Mouse (Mus musculus) MEL (cell line): ENCODE results near the gene Ncapd2. TPM values are rescaled to one million over a fixed set of nuclear protein-coding genes. Genes with fewer than 3 reads are reported as not detected.

Source experiments
- DNase-seq: peaks from one replicate; pipeline ENCODE4 v3.0.0; 2011; ENCODE audit warnings: low read depth, low spot score
- H3K27ac ChIP-seq: 2 replicates; pipeline ENCODE4 v1.5.1; 2012; ENCODE audit warnings: low read depth, mild to moderate bottlenecking, control low read depth, low read length, moderate library complexity; ENCODE audit not compliant: control insufficient read depth
- H3K27me3 ChIP-seq, 2 experiments: fragments of 150-350 bp in 1 of 2; sonication (generic) in 1 of 2; 2 replicates each; pipeline ENCODE4 v1.6.1; 2012; ENCODE audit warnings: low read length in 2 of 2, mild to moderate bottlenecking in 2 of 2, improper control_type of control experiment in 1 of 2, moderate library complexity in 1 of 2; ENCODE audit not compliant: insufficient read depth in 2 of 2, control insufficient read depth in 1 of 2
- H3K36me3 ChIP-seq, 2 experiments: 2 replicates each; pipeline ENCODE4 v1.6.1; 2012 to 2014; ENCODE audit warnings: low read length in 2 of 2, improper control_type of control experiment in 1 of 2, inconsistent platforms in 1 of 2, mild to moderate bottlenecking in 1 of 2; ENCODE audit not compliant: insufficient read depth in 2 of 2, control insufficient read depth in 1 of 2
- H3K4me1 ChIP-seq, 2 experiments: fragments of 150-350 bp in 1 of 2; sonication (generic) in 1 of 2; 2 replicates each; pipeline ENCODE4 v1.6.1; 2012; ENCODE audit warnings: low read length in 2 of 2, improper control_type of control experiment in 1 of 2, mild to moderate bottlenecking in 1 of 2; ENCODE audit not compliant: insufficient read depth in 2 of 2, control insufficient read depth in 1 of 2
- H3K4me3 ChIP-seq, 2 experiments: fragments of 150-350 bp in 1 of 2; sonication (generic) in 1 of 2; 2 replicates each; pipeline ENCODE4 v1.5.1; 2012; ENCODE audit warnings: low read depth in 2 of 2, low read length in 2 of 2, mild to moderate bottlenecking in 2 of 2, moderate library complexity in 2 of 2, control low read depth in 1 of 2, improper control_type of control experiment in 1 of 2; ENCODE audit not compliant: control insufficient read depth in 1 of 2, insufficient read depth in 1 of 2
- H3K79me2 ChIP-seq: 2 replicates; pipeline ENCODE4 v1.6.1; 2012; ENCODE audit warnings: mild to moderate bottlenecking, low read length, moderate library complexity; ENCODE audit not compliant: control insufficient read depth, poor library complexity, insufficient read depth
- H3K9ac ChIP-seq: 2 replicates; pipeline ENCODE4 v1.6.1; 2012; ENCODE audit warnings: low read depth, mild to moderate bottlenecking, control low read depth, low read length, moderate library complexity; ENCODE audit not compliant: control insufficient read depth, poor library complexity, severe bottlenecking
- H3K9me3 ChIP-seq: fragments of 150-350 bp; sonication (generic); replicated peaks from 2 replicates; pipeline ENCODE4 v1.6.1; 2012; ENCODE audit warnings: mild to moderate bottlenecking, low read length, improper control_type of control experiment, moderate library complexity; ENCODE audit not compliant: insufficient read depth
- CHD1 ChIP-seq: IDR thresholded peaks from 2 replicates; pipeline ENCODE4 v1.6.1; 2012; ENCODE audit warnings: low read depth, mild to moderate bottlenecking, inconsistent platforms, low read length, improper control_type of control experiment
- CHD2 ChIP-seq: IDR thresholded peaks from 2 replicates; pipeline ENCODE4 v1.6.1; 2011; ENCODE audit warnings: low read length, improper control_type of control experiment
- CTCF ChIP-seq, 3 experiments: IDR thresholded peaks in 2 of 3; conservative IDR thresholded peaks in 1 of 3; 2 replicates each; pipeline ENCODE4 v1.5.1; 2011 to 2012; ENCODE audit warnings: low read length in 3 of 3, low read depth in 2 of 3, mild to moderate bottlenecking in 2 of 3, improper control_type of control experiment in 1 of 3, inconsistent platforms in 1 of 3, mixed read lengths in 1 of 3, moderate library complexity in 1 of 3; ENCODE audit not compliant: control insufficient read depth in 1 of 3, insufficient read depth in 1 of 3, poor library complexity in 1 of 3, severe bottlenecking in 1 of 3
- E2F4 ChIP-seq: IDR thresholded peaks from 2 replicates; pipeline ENCODE4 v1.6.1; 2011; ENCODE audit warnings: low read depth, low read length, improper control_type of control experiment, borderline replicate concordance
- EP300 ChIP-seq, 2 experiments: IDR thresholded peaks; 2 replicates each; pipeline ENCODE4 v1.6.1; 2011; ENCODE audit warnings: improper control_type of control experiment in 2 of 2, low read length in 2 of 2, low read depth in 1 of 2, mild to moderate bottlenecking in 1 of 2
- ETS1 ChIP-seq: IDR thresholded peaks from 2 replicates; pipeline ENCODE4 v1.6.1; 2012; ENCODE audit warnings: low read depth, mild to moderate bottlenecking, inconsistent platforms, low read length, improper control_type of control experiment, moderate library complexity
- GATA1 ChIP-seq: IDR thresholded peaks from 2 replicates; pipeline ENCODE4 v1.6.1; 2011; ENCODE audit warnings: low read depth, low read length, improper control_type of control experiment
- HCFC1 ChIP-seq: IDR thresholded peaks from 2 replicates; pipeline ENCODE4 v1.6.1; 2012; ENCODE audit warnings: low read depth, mild to moderate bottlenecking, inconsistent platforms, low read length, improper control_type of control experiment, moderate library complexity
- JUND ChIP-seq: IDR thresholded peaks from 2 replicates; pipeline ENCODE4 v1.6.1; 2011; ENCODE audit warnings: low read depth, mild to moderate bottlenecking, improper control_type of control experiment, low read length
- MAFK ChIP-seq: IDR thresholded peaks from 2 replicates; pipeline ENCODE4 v1.6.1; 2011; ENCODE audit warnings: low read depth, mild to moderate bottlenecking, low read length, improper control_type of control experiment, borderline replicate concordance
- MAX ChIP-seq: IDR thresholded peaks from 2 replicates; pipeline ENCODE4 v1.6.1; 2011; ENCODE audit warnings: low read length, improper control_type of control experiment
- MAZ ChIP-seq: IDR thresholded peaks from 2 replicates; pipeline ENCODE4 v1.6.1; 2012; ENCODE audit warnings: low read depth, mild to moderate bottlenecking, inconsistent platforms, low read length, improper control_type of control experiment
- MXI1 ChIP-seq: IDR thresholded peaks from 2 replicates; pipeline ENCODE4 v1.6.1; 2011; ENCODE audit warnings: mild to moderate bottlenecking, low read depth, low read length, improper control_type of control experiment
- MYB ChIP-seq: IDR thresholded peaks from 2 replicates; pipeline ENCODE4 v1.6.1; 2011; ENCODE audit warnings: mild to moderate bottlenecking, low read depth, low read length, improper control_type of control experiment
- MYC ChIP-seq: IDR thresholded peaks from 2 replicates; pipeline ENCODE4 v1.6.1; 2011; ENCODE audit warnings: low read depth, mild to moderate bottlenecking, low read length, improper control_type of control experiment, moderate library complexity
- NELFE ChIP-seq: IDR thresholded peaks from 2 replicates; pipeline ENCODE4 v1.6.1; 2011; ENCODE audit warnings: low read depth, low read length, improper control_type of control experiment
- NRF1 ChIP-seq: IDR thresholded peaks from 2 replicates; pipeline ENCODE4 v1.6.1; 2014; ENCODE audit warnings: low read depth, mild to moderate bottlenecking, inconsistent platforms, low read length, improper control_type of control experiment, moderate library complexity; ENCODE audit not compliant: poor library complexity, insufficient read depth, severe bottlenecking
- POLR2A ChIP-seq, 2 experiments: IDR thresholded peaks; 2 replicates each; pipeline ENCODE4 v1.6.1; 2011 to 2012; ENCODE audit warnings: low read length in 2 of 2, mild to moderate bottlenecking in 2 of 2, control low read depth in 1 of 2, improper control_type of control experiment in 1 of 2, low read depth in 1 of 2, moderate library complexity in 1 of 2; ENCODE audit not compliant: control insufficient read depth in 1 of 2, insufficient read depth in 1 of 2, poor library complexity in 1 of 2
- POLR2AphosphoS2 ChIP-seq: IDR thresholded peaks from 2 replicates; pipeline ENCODE4 v1.6.1; 2011; ENCODE audit warnings: low read length, improper control_type of control experiment
- RAD21 ChIP-seq: IDR thresholded peaks from 2 replicates; pipeline ENCODE4 v1.6.1; 2011; ENCODE audit warnings: mild to moderate bottlenecking, low read depth, low read length, improper control_type of control experiment
- RCOR1 ChIP-seq: IDR thresholded peaks from 2 replicates; pipeline ENCODE4 v1.6.1; 2012; ENCODE audit warnings: low read depth, mild to moderate bottlenecking, inconsistent platforms, low read length, improper control_type of control experiment
- SIN3A ChIP-seq: IDR thresholded peaks from 2 replicates; pipeline ENCODE4 v1.6.1; 2012; ENCODE audit warnings: low read length, improper control_type of control experiment, inconsistent platforms
- SMC3 ChIP-seq: IDR thresholded peaks from 2 replicates; pipeline ENCODE4 v1.6.1; 2011; ENCODE audit warnings: low read depth, low read length, improper control_type of control experiment
- TBP ChIP-seq: IDR thresholded peaks from 2 replicates; pipeline ENCODE4 v1.8.0; 2011; ENCODE audit warnings: low read depth, low read length, improper control_type of control experiment
- TCF12 ChIP-seq: IDR thresholded peaks from 2 replicates; pipeline ENCODE4 v1.6.1; 2014; ENCODE audit warnings: low read depth, mild to moderate bottlenecking, inconsistent platforms, low read length, improper control_type of control experiment, moderate library complexity
- UBTF ChIP-seq: IDR thresholded peaks from 2 replicates; pipeline ENCODE4 v1.6.1; 2012; ENCODE audit warnings: low read depth, mild to moderate bottlenecking, inconsistent platforms, low read length, improper control_type of control experiment, moderate library complexity, borderline replicate concordance; ENCODE audit not compliant: insufficient read depth
- USF1 ChIP-seq: IDR thresholded peaks from 2 replicates; pipeline ENCODE4 v1.6.1; 2014; ENCODE audit warnings: low read depth, mild to moderate bottlenecking, inconsistent platforms, low read length, improper control_type of control experiment, moderate library complexity
- USF2 ChIP-seq, 2 experiments: IDR thresholded peaks; 2 replicates each; pipeline ENCODE4 v1.6.1; 2011 to 2012; ENCODE audit warnings: improper control_type of control experiment in 2 of 2, low read length in 2 of 2, borderline replicate concordance in 1 of 2, inconsistent platforms in 1 of 2, low read depth in 1 of 2, mild to moderate bottlenecking in 1 of 2; ENCODE audit not compliant: insufficient read depth in 1 of 2
- ZC3H11A ChIP-seq: IDR thresholded peaks from 2 replicates; pipeline ENCODE4 v1.6.1; 2012; ENCODE audit warnings: low read depth, mild to moderate bottlenecking, inconsistent platforms, low read length, improper control_type of control experiment
- ZMIZ1 ChIP-seq: IDR thresholded peaks from 2 replicates; pipeline ENCODE4 v1.6.1; 2012; ENCODE audit warnings: low read depth, mild to moderate bottlenecking, inconsistent platforms, low read length, improper control_type of control experiment, moderate library complexity
- ZNF384 ChIP-seq: IDR thresholded peaks from 2 replicates; pipeline ENCODE4 v1.6.1; 2012; ENCODE audit warnings: low read depth, mild to moderate bottlenecking, inconsistent platforms, low read length, improper control_type of control experiment
- polyA plus RNA-seq, 2 experiments: library from polyadenylated mRNA; stranded (reverse) in 1 of 2; unstranded in 1 of 2; fragments of >175 nt in 1 of 2; fragments of >200 nt in 1 of 2; gene quantifications; 2 replicates each; pipeline versions ENCODE4 v1.2.1 to v1.2.4; 2012; ENCODE audit warnings: low replicate concordance in 2 of 2, low read depth in 1 of 2; ENCODE audit not compliant: insufficient read length in 2 of 2, insufficient read depth in 1 of 2, missing spikeins in 1 of 2
- total RNA-seq: library from RNA; depleted of rRNA; stranded (reverse); fragments of 300-350 nt; gene quantifications from 2 replicates; pipeline ENCODE4 v1.2.3, GENCODE M21; 2012

Gene Ncapd2
- total and polyA plus RNA-seq, 3 experiments, result 86.6 to 394 TPM; not detected in 1

DNA sequence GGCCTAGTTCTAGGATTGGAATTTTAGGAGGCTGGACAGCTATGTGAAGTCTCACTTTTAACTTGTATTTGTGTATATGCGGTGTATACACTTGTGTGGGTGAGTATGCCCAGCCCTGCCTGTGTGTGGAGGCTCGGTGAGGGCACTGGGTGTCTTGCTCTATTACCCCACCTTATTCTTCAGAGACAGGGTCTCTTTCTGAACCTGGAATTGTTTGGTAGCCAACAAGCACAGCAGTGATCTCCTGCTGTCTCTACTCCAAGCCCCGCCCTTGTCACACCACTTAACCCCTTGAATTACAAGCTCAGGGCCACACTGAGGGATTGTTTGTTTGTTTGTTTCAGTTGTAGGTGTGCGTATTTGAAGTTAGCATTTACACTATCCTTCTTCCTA is 40.5 kb upstream of the Ncapd2 start:
- peaks cover 3 to 17% of the 10 kb centered on the region in 2 experiments; a peak in 3 of 4 replicates for H3K4me1 ChIP-seq
- peaks cover 0 to 9% of the 10 kb centered on the region in 2 experiments; a peak in 2 of 4 replicates for H3K36me3 ChIP-seq

DNA sequence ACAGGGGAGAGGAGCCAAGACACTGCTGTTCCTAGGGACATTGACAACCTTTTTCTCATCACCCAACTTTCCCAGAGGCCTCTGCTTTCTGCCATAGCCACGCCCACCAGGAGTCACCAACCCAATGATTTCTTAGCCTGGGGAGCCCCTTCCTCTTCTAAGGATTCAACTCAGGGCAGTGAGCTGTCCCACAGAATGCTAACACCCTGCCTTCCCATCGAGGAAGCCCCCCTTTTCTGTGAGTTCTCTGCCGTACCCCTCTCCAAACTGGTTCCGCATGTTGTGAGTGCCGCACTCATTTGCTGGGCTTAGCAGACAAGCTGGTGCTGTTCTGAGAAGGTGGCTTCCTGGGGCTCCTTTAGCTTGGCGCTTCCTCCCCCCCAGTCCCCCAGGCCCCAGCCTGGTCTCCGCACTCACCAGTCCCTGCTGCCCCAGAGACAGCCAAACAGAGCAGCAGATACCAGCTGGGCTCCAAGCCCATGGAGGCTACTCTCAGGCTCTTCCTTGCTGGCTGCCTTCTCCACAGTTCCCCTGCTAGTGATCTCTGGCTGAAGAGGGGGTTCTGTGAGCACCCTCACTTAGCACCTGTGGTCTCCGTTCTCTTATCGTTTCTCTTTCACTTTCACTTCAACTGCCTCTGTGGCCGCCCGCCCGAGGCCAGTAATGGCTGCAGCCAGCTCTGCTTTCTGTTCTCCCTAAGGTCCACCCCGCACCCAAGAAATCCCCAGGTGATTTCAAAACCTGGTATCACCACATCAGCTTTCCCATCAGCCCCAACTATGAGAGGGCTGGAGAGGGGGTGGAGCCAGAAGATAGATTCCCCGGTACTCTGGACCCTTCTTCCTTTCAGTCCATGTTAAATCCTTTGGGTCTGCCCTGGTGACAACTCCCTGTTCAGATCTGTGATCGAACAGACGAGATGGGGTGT is 39.9 kb upstream of the Ncapd2 start, which contains the start of gene Tapbpl:
Gene Tapbpl, minus strand, starts transcription at position 744 of the 928 bp plus-strand sequence.
- Histone ChIP-seq H3K4me3 (peak within 1 kb of the TSS; percentile 84 to 89), H3K36me3 (peaks cover 0 to 9% of the 10 kb centered on the region in 2 experiments; a peak in 2 of 4 replicates), H3K27ac (peak within 1 kb of the TSS; percentile 70), H3K27me3 (no peaks in the 10 kb centered on the region), H3K9ac (peak within 1 kb of the TSS; percentile 85), H3K79me2 (peaks cover 4% of the 10 kb centered on the region; the same call in 1 of the 2 replicates), H3K4me1 (peaks cover 3 to 17% of the 10 kb centered on the region in 2 experiments; a peak in 3 of 4 replicates), H3K9me3 (no peaks in the 10 kb centered on the region)
- DNase-seq, result peak; percentile 85
- TF ChIP-seq MAX (0 out of 2 replicates have a peak, but pooled peaks have one; percentile 28), MXI1 (peak; percentile 50; the same call in 1 of the 2 replicates), ZMIZ1 (peak; percentile 65), RCOR1 (no peak), ZNF384 (no peak), POLR2A (IDR thresholded peaks at IDR 0.05; ENCODE audit: control insufficient read depth in 1 of 2, insufficient read depth in 1 of 2, low read depth in 1 of 2, low read length in 2 of 2, poor library complexity in 1 of 2) (peak; percentile 44 to 73), TBP (no peak), NELFE (peak; percentile 67), MAZ (peak; percentile 32), JUND (no peak), MYB (no peak), HCFC1 (peak; percentile 41; the same call in 1 of the 2 replicates), NRF1 (no peak), EP300 (IDR thresholded peaks at IDR 0.05; ENCODE audit: low read depth in 1 of 2, low read length in 2 of 2) (peak in 1 of 2 experiments; percentile 9; a peak in 1 of 4 replicates), ETS1 (peak; percentile 68), CHD1 (peak; percentile 83; the same call in 1 of the 2 replicates), CHD2 (no peak), SIN3A (no peak; the same call in none of the 2 replicates), TCF12 (no peak), UBTF (0 out of 2 replicates have a peak, but pooled peaks have one; percentile 11), RAD21 (no peak), POLR2AphosphoS2 (peak; percentile 84), MYC (no peak)

More for the DNA sequence above, 40.5 kb upstream of the Ncapd2 start:
- Histone ChIP-seq H3K9ac (peak overlapping the region; percentile 85), H3K4me3 (peak overlapping the region; percentile 84 to 89), H3K9me3 (no peaks in the 10 kb centered on the region), H3K27me3 (no peaks in the 10 kb centered on the region), H3K79me2 (peaks cover 4% of the 10 kb centered on the region; the same call in 1 of the 2 replicates), H3K27ac (peak overlapping the region; percentile 70)
- DNase-seq, result peak; percentile 61
- no peak for TF ChIP-seq MYC
- TF ChIP-seq USF1, result no peak
- TF ChIP-seq CHD2, result no peak
- no peak for TF ChIP-seq CTCF (IDR thresholded peaks at IDR 0.05 in 2 of 3, conservative IDR thresholded peaks at IDR 0.05 in 1 of 3; ENCODE audit: control insufficient read depth in 1 of 3, insufficient read depth in 1 of 3, low read depth in 2 of 3, low read length in 3 of 3, poor library complexity in 1 of 3, severe bottlenecking in 1 of 3)
- no peak for TF ChIP-seq E2F4
- TF ChIP-seq USF2 (IDR thresholded peaks at IDR 0.05; ENCODE audit: borderline replicate concordance in 1 of 2, insufficient read depth in 1 of 2, low read depth in 1 of 2, low read length in 2 of 2), result no peak
- TF ChIP-seq ZC3H11A, result no peak
- TF ChIP-seq MYB, result no peak
- TF ChIP-seq SMC3, result no peak
- TF ChIP-seq JUND, result no peak
- no peak for TF ChIP-seq TCF12
- no peak for TF ChIP-seq GATA1
- no peak for TF ChIP-seq RCOR1
- no peak for TF ChIP-seq POLR2A (IDR thresholded peaks at IDR 0.05; ENCODE audit: control insufficient read depth in 1 of 2, insufficient read depth in 1 of 2, low read depth in 1 of 2, low read length in 2 of 2, poor library complexity in 1 of 2)
- TF ChIP-seq MAFK, result no peak
- TF ChIP-seq TBP, result no peak
